Mouse (Mus musculus): ENCODE measurements around the gene Gtf3c1.

Gene Gtf3c1

GRCm38 (mm10) chr7:125707186-125707585 lies 394 bp downstream of the Gtf3c1 start:
- DNase-seq (ENCODE audit: low read depth, low spot score), result peak; percentile 53

GRCm38 (mm10) chr7:125702791-125703190 lies 4.8 kb downstream of the Gtf3c1 start:
- peak; percentile 63 for DNase-seq (ENCODE audit: low read depth, low spot score)

GRCm38 (mm10) chr7:125694056-125694455 lies 13.5 kb downstream of the Gtf3c1 start:
- peak; percentile 90 for DNase-seq (ENCODE audit: low read depth, low spot score)

- peak; percentile 67 for DNase-seq (ENCODE audit: low read depth, low spot score)
Observed at GRCm38 (mm10) chr7:125690516-125690915, 17.1 kb downstream of the Gtf3c1 start.

- DNase-seq (ENCODE audit: low read depth, low spot score), result peak; percentile 55
Observed at GRCm38 (mm10) chr7:125679936-125680335, 27.6 kb downstream of the Gtf3c1 start.

- DNase-seq (ENCODE audit: low read depth, low spot score), result peak; percentile 27
Observed at GRCm38 (mm10) chr7:125678756-125679155, 28.8 kb downstream of the Gtf3c1 start.

GRCm38 (mm10) chr7:125674916-125675315 lies 32.7 kb downstream of the Gtf3c1 start:
- DNase-seq (ENCODE audit: low read depth, low spot score), result peak; percentile 67

- no peak for DNase-seq (ENCODE audit: low read depth, low spot score)
Observed at GRCm38 (mm10) chr7:125671396-125671795, 36.2 kb downstream of the Gtf3c1 start.

- DNase-seq (ENCODE audit: low read depth, low spot score), result no peak
Observed at GRCm38 (mm10) chr7:125670865-125671264, 36.7 kb downstream of the Gtf3c1 start.

- no peak for DNase-seq (ENCODE audit: low read depth, low spot score)
Observed at GRCm38 (mm10) chr7:125663654-125664053, 43.9 kb downstream of the Gtf3c1 start.

- no peak for DNase-seq (ENCODE audit: low read depth, low spot score)
Observed at GRCm38 (mm10) chr7:125657511-125657910, 50.1 kb downstream of the Gtf3c1 start.

GRCm38 (mm10) chr7:125649013-125649412 lies 58.6 kb downstream of the Gtf3c1 start:
- no peak for DNase-seq (ENCODE audit: low read depth, low spot score)

GRCm38 (mm10) chr7:125645413-125645812 lies 62.2 kb downstream of the Gtf3c1 start:
- peak; percentile 30 for DNase-seq (ENCODE audit: low read depth, low spot score)

GRCm38 (mm10) chr7:125643880-125644279 lies 63.7 kb downstream of the Gtf3c1 start:
- DNase-seq (ENCODE audit: low read depth, low spot score), result peak; percentile 26

- peak; percentile 90 for DNase-seq (ENCODE audit: low read depth, low spot score)
Observed at GRCm38 (mm10) chr7:125638870-125639386, 68.7 kb downstream of the Gtf3c1 start.

- DNase-seq (ENCODE audit: low read depth, low spot score), result no peak
Observed at GRCm38 (mm10) chr7:125638376-125638775, 69.2 kb downstream of the Gtf3c1 start.

- DNase-seq (ENCODE audit: low read depth, low spot score), result no peak
Observed at GRCm38 (mm10) chr7:125637220-125638140, 70.1 kb downstream of the Gtf3c1 start.

- no peak for DNase-seq (ENCODE audit: low read depth, low spot score)
Observed at GRCm38 (mm10) chr7:125630989-125631388, 76.6 kb downstream of the Gtf3c1 start.

GRCm38 (mm10) chr7:125630317-125630716 lies 77.3 kb downstream of the Gtf3c1 start:
- DNase-seq (ENCODE audit: low read depth, low spot score), result peak; percentile 48

GRCm38 (mm10) chr7:125625829-125626228 lies 81.8 kb downstream of the Gtf3c1 start:
- DNase-seq (ENCODE audit: low read depth, low spot score), result no peak

- DNase-seq (ENCODE audit: low read depth, low spot score), result no peak
Observed at GRCm38 (mm10) chr7:125625219-125625618, 82.4 kb downstream of the Gtf3c1 start.

GRCm38 (mm10) chr7:125622741-125623685 lies 84.6 kb downstream of the Gtf3c1 start:
- no peak for DNase-seq (ENCODE audit: low read depth, low spot score)
